Mouse (Mus musculus): Measurements from ENCODE around the gene Mapre1.

Gene Mapre1

GRCm38 (mm10) chr2:153778638-153779362, 37.7 kb downstream of the Mapre1 start:
- CTCF ChIA-PET: interaction anchor here (0.6 kb wide), 1 partner anchor 467 kb away, joined by 3 read pairs; no protein-coding TSS in a partner anchor

GRCm38 (mm10) chr2:153779394-153779981, 38.4 kb downstream of the Mapre1 start, which contains the start of gene Efcab8:
Gene Efcab8 (plus strand): TSS chr2:153779931.
- CTCF ChIA-PET: interaction anchor here (0.6 kb wide), 1 partner anchor 467 kb away, joined by 3 read pairs; no protein-coding TSS in a partner anchor

- CTCF ChIA-PET: no interaction called here
These were observed 40.1 kb downstream of the Mapre1 start for GRCm38 (mm10) chr2:153781181-153781580.

- CTCF ChIA-PET: no interaction called here
These were observed 43.6 kb downstream of the Mapre1 start for GRCm38 (mm10) chr2:153784668-153785067.

- CTCF ChIA-PET: no interaction called here
These were observed 52.3 kb downstream of the Mapre1 start for GRCm38 (mm10) chr2:153793366-153793765.

GRCm38 (mm10) chr2:153795090-153795489, 54.0 kb downstream of the Mapre1 start:
- CTCF ChIA-PET: no interaction called here

- CTCF ChIA-PET: interaction anchor here (0.6 kb wide), 2 partner anchors 13 to 1026 kb away, joined by 3 to 9 read pairs; no protein-coding TSS in a partner anchor
These were observed 66.4 kb downstream of the Mapre1 start for GRCm38 (mm10) chr2:153807464-153807863.

GRCm38 (mm10) chr2:153808146-153808545, 67.1 kb downstream of the Mapre1 start:
- CTCF ChIA-PET: interaction anchor here (0.6 kb wide), 1 partner anchor 1027 kb away, joined by 9 read pairs; no protein-coding TSS in a partner anchor

GRCm38 (mm10) chr2:153808841-153809240, 67.8 kb downstream of the Mapre1 start:
- CTCF ChIA-PET: no interaction called here

GRCm38 (mm10) chr2:153809921-153810320, 68.8 kb downstream of the Mapre1 start:
- CTCF ChIA-PET: no interaction called here

- CTCF ChIA-PET: interaction anchor here (0.5 kb wide), 1 partner anchor 641 kb away, joined by 4 read pairs; no protein-coding TSS in a partner anchor
These were observed 81.0 kb downstream of the Mapre1 start for GRCm38 (mm10) chr2:153822005-153822543.

Measured in spleen, embryonic (tissue).